Mouse (Mus musculus) myocyte (in vitro differentiated cells): ENCODE data around the gene Slc12a7. TPM values are rescaled to one million over a fixed set of nuclear protein-coding genes. Genes with fewer than 3 reads are reported as not detected.

Experiments used
- H3K27me3 ChIP-seq: one replicate; pipeline ENCODE4 v1.6.1; 2011; ENCODE audit not compliant: control insufficient read depth, insufficient read depth, insufficient read length
- H3K36me3 ChIP-seq: one replicate; pipeline ENCODE4 v1.6.1; 2011; ENCODE audit not compliant: control insufficient read depth, insufficient read depth
- H3K4me2 ChIP-seq: one replicate; pipeline ENCODE4 v1.6.1; 2011; ENCODE audit warnings: low read depth, control low read depth
- H3K4me3 ChIP-seq: one replicate; pipeline ENCODE4 v1.5.1; 2011; ENCODE audit warnings: mild to moderate bottlenecking, control low read depth, moderate library complexity
- H3K79me2 ChIP-seq: one replicate; pipeline ENCODE4 v1.6.1; 2011; ENCODE audit not compliant: control insufficient read depth, insufficient read depth
- H3ac ChIP-seq: one replicate; pipeline ENCODE4 v1.6.1; 2011; ENCODE audit not compliant: control insufficient read depth, insufficient read length
- CEBPB ChIP-seq: IDR thresholded peaks from 2 replicates; pipeline ENCODE4 v1.6.1; 2011; ENCODE audit warnings: mild to moderate bottlenecking, moderate library complexity; ENCODE audit not compliant: poor library complexity, insufficient read depth, severe bottlenecking
- E2F4 ChIP-seq: IDR thresholded peaks from one replicate; pipeline ENCODE4 v1.6.1; 2011; ENCODE audit warnings: mild to moderate bottlenecking, control low read depth, moderate library complexity; ENCODE audit not compliant: insufficient read depth
- MAX ChIP-seq: IDR thresholded peaks from one replicate; pipeline ENCODE4 v1.6.1; 2011; ENCODE audit warnings: low read depth, mild to moderate bottlenecking, control low read depth
- MYOD1 ChIP-seq, 3 experiments: IDR thresholded peaks; one replicate each; pipeline ENCODE4 v1.6.1; 2011; ENCODE audit warnings: control low read depth in 2 of 3, low read depth in 2 of 3, mild to moderate bottlenecking in 2 of 3, moderate library complexity in 1 of 3; ENCODE audit not compliant: insufficient read length in 2 of 3, control insufficient read depth in 1 of 3
- MYOG ChIP-seq, 3 experiments: IDR thresholded peaks; one replicate each; pipeline ENCODE4 v1.6.1; 2011; ENCODE audit warnings: control low read depth in 2 of 3, low read depth in 2 of 3, mild to moderate bottlenecking in 2 of 3; ENCODE audit not compliant: insufficient read length in 2 of 3, control insufficient read depth in 1 of 3, insufficient read depth in 1 of 3
- POLR2A ChIP-seq: IDR thresholded peaks from one replicate; pipeline ENCODE4 v1.6.1; 2011; ENCODE audit warnings: low read depth, mild to moderate bottlenecking, control low read depth, moderate library complexity; ENCODE audit not compliant: insufficient read length
- POLR2AphosphoS2 ChIP-seq: IDR thresholded peaks from one replicate; pipeline ENCODE4 v1.6.1; 2011; ENCODE audit warnings: low read depth, control low read depth; ENCODE audit not compliant: insufficient read length
- REST ChIP-seq: IDR thresholded peaks from one replicate; pipeline ENCODE4 v1.6.1; 2011; ENCODE audit warnings: mild to moderate bottlenecking, control low read depth, moderate library complexity; ENCODE audit not compliant: insufficient read depth, insufficient read length
- SRF ChIP-seq: IDR thresholded peaks from one replicate; pipeline ENCODE4 v1.6.1; 2011; ENCODE audit warnings: low read depth; ENCODE audit not compliant: control insufficient read depth, insufficient read length
- TCF12 ChIP-seq: IDR thresholded peaks from one replicate; pipeline ENCODE4 v1.6.1; 2011; ENCODE audit warnings: mild to moderate bottlenecking, control low read depth; ENCODE audit not compliant: poor library complexity, insufficient read depth, severe bottlenecking
- TCF3 ChIP-seq: IDR thresholded peaks from one replicate; pipeline ENCODE4 v1.6.1; 2011; ENCODE audit warnings: low read depth, control low read depth; ENCODE audit not compliant: insufficient read length
- USF1 ChIP-seq: IDR thresholded peaks from one replicate; pipeline ENCODE4 v1.6.1; 2011; ENCODE audit warnings: low read depth, mild to moderate bottlenecking, control low read depth, moderate library complexity
- polyA plus RNA-seq: library from polyadenylated mRNA; unstranded; fragments of >200 nt; fragmentation: generic; extraction: Trizol; gene quantifications from one replicate; pipeline ENCODE4 v1.2.1, GENCODE M21; 2012; ENCODE audit warnings: missing spikeins

The Slc12a7 gene
- polyA plus RNA-seq, 1 experiment, result 25.7 TPM

GRCm38 (mm10) chr13:73756916-73757315 is 24.0 kb downstream of the Slc12a7 start:
- Histone ChIP-seq H3K36me3 (no peaks in the 10 kb centered on the region), H3K4me3 (no peak overlapping the region), H3K4me2 (no peak overlapping the region), H3K79me2 (no peaks in the 10 kb centered on the region), H3K27me3 (no peaks in the 10 kb centered on the region), H3ac (no peak overlapping the region)
- TF ChIP-seq MYOD1 (IDR thresholded peaks at IDR 0.05; ENCODE audit: control insufficient read depth in 1 of 3, insufficient read length in 2 of 3, low read depth in 2 of 3) (no peak), MAX (no peak), SRF (no peak), MYOG (IDR thresholded peaks at IDR 0.05; ENCODE audit: control insufficient read depth in 1 of 3, insufficient read depth in 1 of 3, insufficient read length in 2 of 3, low read depth in 2 of 3) (no peak), REST (no peak)

- no peak for TF ChIP-seq POLR2AphosphoS2
- TF ChIP-seq SRF, result no peak
- no peak for TF ChIP-seq CEBPB
- peak in 1 of 3 experiments; percentile 82 for TF ChIP-seq MYOD1 (IDR thresholded peaks at IDR 0.05; ENCODE audit: control insufficient read depth in 1 of 3, insufficient read length in 2 of 3, low read depth in 2 of 3)
- TF ChIP-seq POLR2A, result no peak
- TF ChIP-seq REST, result no peak
- TF ChIP-seq E2F4, result no peak
- TF ChIP-seq TCF3, result peak; percentile 15
- no peak for TF ChIP-seq USF1
- TF ChIP-seq MYOG (IDR thresholded peaks at IDR 0.05; ENCODE audit: control insufficient read depth in 1 of 3, insufficient read depth in 1 of 3, insufficient read length in 2 of 3, low read depth in 2 of 3), result peak in 1 of 3 experiments; percentile 69
- TF ChIP-seq TCF12, result no peak
- TF ChIP-seq MAX, result no peak
- no peaks in the 10 kb centered on the region for H3K79me2 ChIP-seq
- H3K4me3 ChIP-seq, result no peak overlapping the region
- H3K27me3 ChIP-seq, result no peaks in the 10 kb centered on the region
- H3ac ChIP-seq, result no peak overlapping the region
- no peak overlapping the region for H3K4me2 ChIP-seq
- H3K36me3 ChIP-seq, result no peaks in the 10 kb centered on the region
These were observed 24.5 kb downstream of the Slc12a7 start for GRCm38 (mm10) chr13:73757362-73757761.

GRCm38 (mm10) chr13:73759596-73759995 is 26.7 kb downstream of the Slc12a7 start:
- TF ChIP-seq MYOG (IDR thresholded peaks at IDR 0.05; ENCODE audit: control insufficient read depth in 1 of 3, insufficient read depth in 1 of 3, insufficient read length in 2 of 3, low read depth in 2 of 3) (no peak), USF1 (no peak), POLR2AphosphoS2 (no peak), REST (no peak), E2F4 (no peak), TCF12 (no peak), SRF (no peak)
- no peaks in the 10 kb centered on the region for H3K27me3 ChIP-seq
- H3K4me3 ChIP-seq, result no peak overlapping the region
- H3K4me2 ChIP-seq, result no peak overlapping the region
- peaks cover 6% of the 10 kb centered on the region for H3K79me2 ChIP-seq
- H3ac ChIP-seq, result no peak overlapping the region
- no peaks in the 10 kb centered on the region for H3K36me3 ChIP-seq

- H3ac ChIP-seq, result no peak overlapping the region
- no peak for TF ChIP-seq MYOG (IDR thresholded peaks at IDR 0.05; ENCODE audit: control insufficient read depth in 1 of 3, insufficient read depth in 1 of 3, insufficient read length in 2 of 3, low read depth in 2 of 3)
- no peak for TF ChIP-seq REST
- no peak for TF ChIP-seq POLR2A
- TF ChIP-seq SRF, result no peak
- no peak for TF ChIP-seq TCF12
- TF ChIP-seq MYOD1 (IDR thresholded peaks at IDR 0.05; ENCODE audit: control insufficient read depth in 1 of 3, insufficient read length in 2 of 3, low read depth in 2 of 3), result no peak
- no peak for TF ChIP-seq CEBPB
- TF ChIP-seq MAX, result no peak
- no peak for TF ChIP-seq TCF3
- TF ChIP-seq USF1, result no peak
- TF ChIP-seq E2F4, result no peak
- TF ChIP-seq POLR2AphosphoS2, result no peak
- peaks cover 11% of the 10 kb centered on the region for H3K79me2 ChIP-seq
- H3K27me3 ChIP-seq, result no peaks in the 10 kb centered on the region
- no peaks in the 10 kb centered on the region for H3K36me3 ChIP-seq
- H3K4me2 ChIP-seq, result no peak overlapping the region
- no peak overlapping the region for H3K4me3 ChIP-seq
These were observed 27.2 kb downstream of the Slc12a7 start for GRCm38 (mm10) chr13:73760126-73760525.

- Histone ChIP-seq H3ac (no peak overlapping the region), H3K79me2 (peaks cover 39% of the 10 kb centered on the region), H3K4me2 (peak overlapping the region; percentile 73), H3K36me3 (no peaks in the 10 kb centered on the region), H3K27me3 (no peaks in the 10 kb centered on the region), H3K4me3 (peak overlapping the region; percentile 95)
- TF ChIP-seq USF1 (no peak), E2F4 (no peak)
These were observed 30.0 kb downstream of the Slc12a7 start for GRCm38 (mm10) chr13:73762938-73763337.
